Mouse (Mus musculus): Measurements from ENCODE around the gene Scamp2.
A peak's percentile ranks its signal among the peaks of the same experiment; 100 is the strongest.

The Scamp2 gene

GRCm38 (mm10) chr9:57560861-57561710 is at the start of gene Scamp2:
TSS of gene Scamp2 (plus strand) at chr9:57560943.
- peak; percentile 93 for DNase-seq (ENCODE audit: low read depth, low spot score)

- DNase-seq (ENCODE audit: low read depth, low spot score), result peak; percentile 75
These were observed 43.6 kb upstream of the Scamp2 start for GRCm38 (mm10) chr9:57517113-57517512.

GRCm38 (mm10) chr9:57520375-57521055 is 40.2 kb upstream of the Scamp2 start:
- no peak for DNase-seq (ENCODE audit: low read depth, low spot score)

- peak; percentile 95 for DNase-seq (ENCODE audit: low read depth, low spot score)
These were observed 39.5 kb upstream of the Scamp2 start, which contains the start of gene Cox5a for GRCm38 (mm10) chr9:57521056-57521911. TSS of gene Cox5a (plus strand) at chr9:57521274.

GRCm38 (mm10) chr9:57522114-57522860 is 38.5 kb upstream of the Scamp2 start:
- DNase-seq (ENCODE audit: low read depth, low spot score), result no peak

GRCm38 (mm10) chr9:57522861-57523246 is 37.9 kb upstream of the Scamp2 start:
- no peak for DNase-seq (ENCODE audit: low read depth, low spot score)

GRCm38 (mm10) chr9:57523754-57524153 is 37.0 kb upstream of the Scamp2 start:
- DNase-seq (ENCODE audit: low read depth, low spot score), result peak; percentile 67

GRCm38 (mm10) chr9:57524439-57524838 is 36.3 kb upstream of the Scamp2 start:
- DNase-seq (ENCODE audit: low read depth, low spot score), result no peak

- DNase-seq (ENCODE audit: low read depth, low spot score), result no peak
These were observed 35.2 kb upstream of the Scamp2 start for GRCm38 (mm10) chr9:57525516-57525915.

GRCm38 (mm10) chr9:57526435-57526834 is 34.3 kb upstream of the Scamp2 start:
- no peak for DNase-seq (ENCODE audit: low read depth, low spot score)

GRCm38 (mm10) chr9:57531946-57532345 is 28.8 kb upstream of the Scamp2 start:
- DNase-seq (ENCODE audit: low read depth, low spot score), result no peak

- no peak for DNase-seq (ENCODE audit: low read depth, low spot score)
These were observed 24.4 kb upstream of the Scamp2 start for GRCm38 (mm10) chr9:57536362-57536761.

GRCm38 (mm10) chr9:57537044-57537727 is 23.6 kb upstream of the Scamp2 start, which contains the start of gene Fam219b:
TSS of gene Fam219b (plus strand) at chr9:57537528.
- DNase-seq (ENCODE audit: low read depth, low spot score), result peak; percentile 87

GRCm38 (mm10) chr9:57537728-57538181 is 23.0 kb upstream of the Scamp2 start:
- no peak for DNase-seq (ENCODE audit: low read depth, low spot score)

- DNase-seq (ENCODE audit: low read depth, low spot score), result no peak
These were observed 21.2 kb upstream of the Scamp2 start for GRCm38 (mm10) chr9:57539550-57539949.

GRCm38 (mm10) chr9:57541312-57541711 is 19.4 kb upstream of the Scamp2 start:
- peak; percentile 71 for DNase-seq (ENCODE audit: low read depth, low spot score)

- no peak for DNase-seq (ENCODE audit: low read depth, low spot score)
These were observed 16.8 kb upstream of the Scamp2 start for GRCm38 (mm10) chr9:57543951-57544350.

- DNase-seq (ENCODE audit: low read depth, low spot score), result no peak
These were observed 13.5 kb upstream of the Scamp2 start for GRCm38 (mm10) chr9:57547287-57547686.

- no peak for DNase-seq (ENCODE audit: low read depth, low spot score)
These were observed 12.9 kb upstream of the Scamp2 start for GRCm38 (mm10) chr9:57547869-57548268.

GRCm38 (mm10) chr9:57549186-57549585 is 11.6 kb upstream of the Scamp2 start:
- no peak for DNase-seq (ENCODE audit: low read depth, low spot score)

Data from mesoderm, embryonic 11.5 days (tissue).